In genomic region chr11:86596187-86596960, GRCm38 (mm10) we compare ENCODE assay signal across 11 mouse cellular contexts. TPM values are rescaled to one million over a fixed set of nuclear protein-coding genes. Genes with fewer than 3 reads are reported as not detected.
DNase-seq lines count a peak whose midpoint lies in the region; ATAC-seq and TF ChIP-seq lines count a peak whose summit lies in the region.
"Had no signal": no experiment of that assay in that cellular context is flagged by ENCODE, and none has a peak within 500 bp of the region (broad histone marks: within the 10 kb centered on the region; RNA-seq: fewer than 3 reads in every experiment).

No protein-coding gene starts in this region.

- no peak overlapping the region for H3K4me2 ChIP-seq in liver, embryonic 12.5 days

- H3K9ac ChIP-seq in liver, adult 2 months (ENCODE audit: low read depth, low read length): peak overlapping the region; percentile 58; the same call in 1 of the 2 replicates
- H3K9ac ChIP-seq in liver, embryonic 12.5 days: no peak overlapping the region
- H3K9ac ChIP-seq: liver, embryonic 14.5 days had no signal

- no peaks in the 10 kb centered on the region for H3K9me3 ChIP-seq in liver, embryonic 12.5 days (replicated peaks)
- H3K9me3 ChIP-seq in midbrain, embryonic 10.5 days (replicated peaks): no peaks in the 10 kb centered on the region

- peak overlapping the region; percentile 98 for H3K27ac ChIP-seq in liver, adult 2 months (replicated peaks; ENCODE audit: insufficient read depth, low read depth, low read length)
- H3K27ac ChIP-seq in liver, embryonic 12.5 days: no peak overlapping the region
- 0 out of 2 replicates have a peak overlapping the region, but pooled peaks have one; percentile 37 for H3K27ac ChIP-seq in olfactory bulb, adult 2 months (ENCODE audit: insufficient read depth, low read depth, low read length)
- no peak overlapping the region for H3K27ac ChIP-seq in midbrain, embryonic 10.5 days (replicated peaks)
- H3K27ac ChIP-seq: liver, embryonic 14.5 days had no signal

- H3K27me3 ChIP-seq in liver, adult 2 months (ENCODE audit: control insufficient read depth, insufficient read depth, low read length): no peaks in the 10 kb centered on the region
- no peaks in the 10 kb centered on the region for H3K27me3 ChIP-seq in liver, embryonic 12.5 days (replicated peaks)
- H3K27me3 ChIP-seq in midbrain, embryonic 10.5 days (ENCODE audit: low read depth, poor library complexity, severe bottlenecking): no peaks in the 10 kb centered on the region

- no peaks in the 10 kb centered on the region; the same call in 1 of the 2 replicates for H3K79me2 ChIP-seq in liver, adult 2 months (ENCODE audit: control insufficient read depth, insufficient read depth, low read length)

- no peak for TF ChIP-seq CTCF in liver, adult 2 months (IDR thresholded peaks at IDR 0.05; ENCODE audit: low read depth, low read length)
- TF ChIP-seq CTCF in olfactory bulb, adult 2 months (IDR thresholded peaks at IDR 0.05; ENCODE audit: insufficient read depth, low read depth, low read length): no peak

- H3K36me3 ChIP-seq in liver, adult 2 months (ENCODE audit: control insufficient read depth, insufficient read depth, low read length): peaks cover 8% of the 10 kb centered on the region; the same call in 1 of the 2 replicates
- peaks cover 40% of the 10 kb centered on the region for H3K36me3 ChIP-seq in liver, embryonic 12.5 days
- H3K36me3 ChIP-seq in midbrain, embryonic 10.5 days: peaks cover 10% of the 10 kb centered on the region; the same call in 1 of the 2 replicates

- ATAC-seq in liver, embryonic 12.5 days: no peak

- H3K4me3 ChIP-seq in liver, adult 2 months (ENCODE audit: insufficient read depth, low read depth, low read length): no peak overlapping the region
- no peak overlapping the region for H3K4me3 ChIP-seq in liver, embryonic 12.5 days
- no peak overlapping the region for H3K4me3 ChIP-seq in olfactory bulb, adult 2 months (ENCODE audit: insufficient read depth, low read depth, low read length)
- H3K4me3 ChIP-seq in midbrain, embryonic 10.5 days: no peak overlapping the region

- WGBS in liver, adult 2 months: 33% methylated on average over 7 of the region's 7 CpGs
- 77% methylated on average over 7 of the region's 7 CpGs for WGBS in liver, embryonic 12.5 days (ENCODE audit: insufficient replicate concordance)
- 76% methylated on average over 7 of the region's 7 CpGs for WGBS in olfactory bulb, adult 2 months
- WGBS in midbrain, embryonic 10.5 days: 90% methylated on average over 7 of the region's 7 CpGs

- no peak for TF ChIP-seq POLR2A in liver, adult 2 months (IDR thresholded peaks at IDR 0.05; ENCODE audit: extremely low read depth, insufficient read depth, low read length)
- TF ChIP-seq POLR2A in olfactory bulb, adult 2 months (IDR thresholded peaks at IDR 0.05; ENCODE audit: insufficient read depth, low read depth, low read length): no peak

- H3K4me1 ChIP-seq in liver, adult 2 months (ENCODE audit: control insufficient read depth, insufficient read depth, low read length): peaks cover 13% of the 10 kb centered on the region
- peaks cover 39% of the 10 kb centered on the region for H3K4me1 ChIP-seq in liver, embryonic 12.5 days
- H3K4me1 ChIP-seq in olfactory bulb, adult 2 months (ENCODE audit: control insufficient read depth, insufficient read depth, low read length): no peaks in the 10 kb centered on the region
- H3K4me1 ChIP-seq in midbrain, embryonic 10.5 days: peaks cover 11% of the 10 kb centered on the region

- peak; percentile 10 to 20 for DNase-seq in cerebellum, adult 18-20 months
- no peak for DNase-seq in cerebellum, adult 9-11 months
- DNase-seq in liver, adult 2 months (ENCODE audit: extremely low read depth, low read depth, low spot score): peak; percentile 98
- DNase-seq in kidney, adult 8-10 months: peak; percentile 80 to 92
- DNase-seq in right cerebral cortex, postnatal 14 days: no peak
- DNase-seq in midbrain, embryonic 10.5 days (ENCODE audit: low spot score): no peak
- DNase-seq: heart, postnatal 36 days; thymus, adult 18-20 months had no signal

RNA-seq across cellular contexts. Expression of gene Tubd1, which starts 51.6 kb away (rescaled TPM):
- total RNA-seq in liver, adult 2 months (2014; rRNA removed): 2.6 and 4.3 TPM in 2 replicates
- 1.7 and 2.0 TPM in 2 replicates for polyA plus RNA-seq in liver, adult 2 months (2012; rRNA removed)
- 13.7 and 14.8 TPM in 2 replicates for polyA plus RNA-seq in liver, embryonic 12.5 days (2016; fragmentation: Nextera tagmentation; extraction: Ambion mirVana)
- not detected in 2 replicates for polyA plus RNA-seq in olfactory bulb, adult 2 months (2012; ENCODE audit: insufficient read depth, insufficient read length, low replicate concordance, missing spikeins)
- 13.0 and 14.8 TPM in 2 replicates for polyA plus RNA-seq in midbrain, embryonic 10.5 days (2016; fragmentation: Nextera tagmentation; extraction: Ambion mirVana)

RNA-seq across cellular contexts. Expression of gene Rps6kb1, which starts 51.8 kb away (rescaled TPM):
- total RNA-seq in liver, adult 2 months (2014; rRNA removed): 14.4 TPM in 2 replicates
- 6.2 and 6.3 TPM in 2 replicates for polyA plus RNA-seq in liver, adult 2 months (2012; rRNA removed)
- polyA plus RNA-seq in liver, embryonic 12.5 days (2016; fragmentation: Nextera tagmentation; extraction: Ambion mirVana): 35.9 and 40.6 TPM in 2 replicates
- polyA plus RNA-seq in olfactory bulb, adult 2 months (2012; ENCODE audit: insufficient read depth, insufficient read length, low replicate concordance, missing spikeins): not detected in 2 replicates
- polyA plus RNA-seq in midbrain, embryonic 10.5 days (2016; fragmentation: Nextera tagmentation; extraction: Ambion mirVana): 56.2 and 58.3 TPM in 2 replicates

Comparison
In these comparisons a context has a peak if more than half of its experiments do, and no peak if none do; other contexts are left out.
1. DNase-seq: peak in cerebellum, adult 18-20 months (2 of 2), liver, adult 2 months (single experiment) and kidney, adult 8-10 months (2 of 2); none in cerebellum, adult 9-11 months (single experiment), right cerebral cortex, postnatal 14 days (single experiment) and midbrain, embryonic 10.5 days (single experiment).
2. H3K27ac ChIP-seq: peak in liver, adult 2 months (single experiment) and olfactory bulb, adult 2 months (single experiment); none in liver, embryonic 12.5 days (single experiment) and midbrain, embryonic 10.5 days (single experiment).